Mouse (Mus musculus) liver, embryonic 13.5 days (tissue): ENCODE measurements around the gene Rufy4. TPM values are rescaled to one million over a fixed set of nuclear protein-coding genes. Genes with fewer than 3 reads are reported as not detected.
"Not testable (repeated sequence)": the region's sequence is repeated elsewhere in the genome, so short reads cannot be mapped to it uniquely, and the experiment has no call there.

Source experiments
- ATAC-seq: fragments of 200-750 bp; cut with Nextera tagmentation; 2 replicates; pipeline ENCODE4 v1.8.0; 2017; ENCODE audit warnings: low read depth, mild to moderate bottlenecking, moderate number of reproducible peaks, moderate library complexity
- DNase-seq: peaks from one replicate; pipeline ENCODE4 v3.0.0; 2022
- H3K27ac ChIP-seq: fragments of 300-500 bp; sonication (generic); 2 replicates; pipeline ENCODE4 v1.5.1; 2015; ENCODE audit warnings: moderate library complexity, mild to moderate bottlenecking, inconsistent platforms
- H3K27me3 ChIP-seq: fragments of 300-500 bp; sonication (generic); 2 replicates; pipeline ENCODE4 v1.6.1; 2015; ENCODE audit warnings: mild to moderate bottlenecking, inconsistent platforms
- H3K36me3 ChIP-seq: fragments of 300-500 bp; sonication (generic); 2 replicates; pipeline ENCODE4 v1.6.1; 2015; ENCODE audit warnings: mild to moderate bottlenecking, inconsistent platforms
- H3K4me1 ChIP-seq: fragments of 300-500 bp; sonication (generic); replicated peaks from 2 replicates; pipeline ENCODE4 v1.6.1; 2015; ENCODE audit warnings: inconsistent platforms
- H3K4me2 ChIP-seq: fragments of 300-500 bp; sonication (generic); 2 replicates; pipeline ENCODE4 v1.6.1; 2015; ENCODE audit warnings: inconsistent platforms, mild to moderate bottlenecking, moderate library complexity
- H3K4me3 ChIP-seq: fragments of 300-500 bp; sonication (generic); replicated peaks from 2 replicates; pipeline ENCODE4 v1.5.1; 2015; ENCODE audit warnings: mild to moderate bottlenecking, inconsistent platforms
- H3K9ac ChIP-seq: fragments of 300-500 bp; sonication (generic); 2 replicates; pipeline ENCODE4 v1.6.1; 2015; ENCODE audit warnings: mild to moderate bottlenecking, inconsistent platforms
- H3K9me3 ChIP-seq: fragments of 300-500 bp; sonication (generic); replicated peaks from 2 replicates; pipeline ENCODE4 v1.6.1; 2016; ENCODE audit warnings: inconsistent platforms
- WGBS: fragments of 180-500 bp; shearing (Covaris S2); methylation state at CpG from one replicate; pipeline ENCODE4 v1.1.7; 2015; ENCODE audit not compliant: insufficient replicate concordance; 5-methylcytosine and 5-hydroxymethylcytosine counted together
- polyA plus RNA-seq: library from polyadenylated mRNA; unstranded; fragments of >200 nt; fragmentation: Nextera tagmentation; extraction: Ambion mirVana; gene quantifications from 2 replicates; pipeline ENCODE4 v1.2.1, GENCODE M21; 2015

Rufy4 gene
- polyA plus RNA-seq, 1 experiment from 2014 or later, result 0.10 TPM

DNA sequence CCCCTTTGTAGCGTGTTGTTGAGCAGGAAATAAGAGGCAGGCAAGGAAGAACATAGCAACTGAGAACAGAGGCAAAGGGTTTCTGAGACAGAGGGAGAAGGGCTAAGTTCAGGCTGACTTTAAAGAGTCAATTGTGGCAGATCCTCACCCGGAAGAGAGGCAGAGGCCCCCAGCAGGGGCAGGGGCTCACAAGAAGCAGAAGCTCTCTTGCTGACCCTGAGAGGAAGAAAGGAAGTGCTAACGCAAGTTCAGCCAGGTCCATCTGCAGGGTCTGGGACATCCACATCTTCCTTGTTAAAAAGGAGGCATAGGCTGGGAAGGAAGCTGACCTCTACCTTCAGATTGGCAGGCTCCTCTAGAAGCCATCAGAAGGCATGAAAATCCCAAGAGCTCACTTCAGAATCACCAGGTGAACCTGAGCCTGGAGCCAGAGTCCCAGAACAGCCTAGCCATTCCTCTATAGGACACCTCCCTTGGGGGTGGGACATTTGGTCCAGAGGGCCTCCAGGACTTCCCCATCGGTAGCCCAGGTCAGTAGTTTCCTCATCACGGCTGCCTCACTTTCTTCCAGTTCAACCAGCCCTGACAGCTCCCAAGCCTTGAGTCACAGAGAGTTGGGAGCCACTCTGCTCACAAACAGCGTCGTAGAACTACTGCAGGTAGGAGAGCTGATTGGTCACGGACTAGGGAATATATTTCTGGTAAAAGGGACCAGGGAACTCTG lies 28.3 kb downstream of the Rufy4 start, which contains the start of gene Cxcr2:
TSS of gene Cxcr2 (plus strand) at position 529 of the 724 bp plus-strand sequence.
- no peak within 1 kb of the TSS for H3K27ac ChIP-seq

DNA sequence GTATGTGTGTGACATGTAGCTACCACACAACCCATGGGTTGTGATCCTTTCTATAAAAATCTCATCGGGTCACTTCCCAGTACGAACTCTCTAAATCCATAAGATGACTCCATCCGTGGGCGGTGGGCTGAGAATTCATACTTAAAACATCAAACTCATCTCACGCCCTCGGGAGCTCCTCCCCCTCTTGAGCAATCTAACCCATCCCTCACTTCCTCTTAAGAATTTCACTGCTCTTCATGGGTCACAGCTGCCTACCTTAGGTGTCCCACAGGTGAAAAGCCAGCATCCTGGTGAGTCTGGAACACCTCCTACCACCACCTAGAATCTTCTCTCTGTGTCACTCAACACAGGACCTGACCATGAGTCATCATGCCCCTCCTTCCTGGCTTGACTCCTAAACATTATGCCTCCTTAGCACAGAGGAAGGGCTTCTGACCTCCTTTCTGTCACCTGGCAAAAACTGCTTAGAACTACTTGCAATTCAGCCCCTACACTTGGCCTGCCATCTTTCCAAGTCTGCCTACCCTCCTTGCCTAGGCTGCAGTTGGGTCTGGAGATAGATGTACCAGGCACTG lies 30.2 kb downstream of the Rufy4 start:
- no peak overlapping the region for H3K4me2 ChIP-seq
- H3K27me3 ChIP-seq, result no peaks in the 10 kb centered on the region
- ATAC-seq (no peak), DNase-seq (no peak)
- WGBS, result 36% methylated on average over 6 of the region's 6 CpGs
- no peak overlapping the region for H3K27ac ChIP-seq
- H3K4me1 ChIP-seq, result peaks cover 19% of the 10 kb centered on the region
- H3K9ac ChIP-seq, result no peak overlapping the region
- no peak overlapping the region for H3K4me3 ChIP-seq
- H3K9me3 ChIP-seq, result no peaks in the 10 kb centered on the region
- no peaks in the 10 kb centered on the region for H3K36me3 ChIP-seq

More for the DNA sequence above, 28.3 kb downstream of the Rufy4 start, which contains the start of gene Cxcr2:
- DNase-seq, result no peak
- Histone ChIP-seq H3K9me3 (no peaks in the 10 kb centered on the region), H3K4me1 (peaks cover 19% of the 10 kb centered on the region), H3K27me3 (no peaks in the 10 kb centered on the region), H3K4me2 (no peak within 1 kb of the TSS), H3K36me3 (no peaks in the 10 kb centered on the region), H3K4me3 (no peak within 1 kb of the TSS), H3K9ac (no peak within 1 kb of the TSS)
- no peak for ATAC-seq
- 26% methylated on average over 8 of the region's 8 CpGs for WGBS

DNA sequence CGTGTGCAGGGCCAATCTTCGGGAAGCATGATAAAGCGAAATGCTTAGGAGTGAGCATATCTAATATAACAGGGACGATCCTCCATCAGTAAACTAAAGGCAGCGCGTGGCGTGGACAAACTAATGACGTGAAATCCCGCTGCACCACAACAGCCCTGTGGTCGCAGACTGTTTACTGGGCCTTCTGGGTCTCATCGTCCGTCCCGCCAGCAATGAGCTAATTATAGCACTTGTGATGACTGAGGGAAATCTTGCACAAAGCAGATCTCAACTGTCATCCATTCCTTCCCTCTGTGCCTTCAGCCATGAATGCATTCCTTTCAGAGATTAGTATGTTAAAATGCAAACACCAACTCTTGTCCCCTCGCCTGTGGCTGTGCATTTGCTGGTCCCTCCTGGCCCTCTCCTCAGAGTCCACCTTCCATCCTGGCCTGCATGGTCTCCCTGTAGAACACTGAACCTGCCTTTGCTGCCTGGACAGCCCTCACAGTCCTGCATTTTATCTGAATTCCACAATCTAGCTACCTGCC lies 31.1 kb downstream of the Rufy4 start:
- ATAC-seq (no peak), DNase-seq (no peak)
- Histone ChIP-seq H3K4me3 (no peak overlapping the region; the same call in 1 of the 2 replicates), H3K4me1 (peaks cover 11% of the 10 kb centered on the region), H3K27me3 (no peaks in the 10 kb centered on the region), H3K4me2 (no peak overlapping the region), H3K36me3 (no peaks in the 10 kb centered on the region), H3K27ac (no peak overlapping the region), H3K9me3 (no peaks in the 10 kb centered on the region), H3K9ac (no peak overlapping the region)
- 22% methylated on average over 14 of the region's 14 CpGs for WGBS

DNA sequence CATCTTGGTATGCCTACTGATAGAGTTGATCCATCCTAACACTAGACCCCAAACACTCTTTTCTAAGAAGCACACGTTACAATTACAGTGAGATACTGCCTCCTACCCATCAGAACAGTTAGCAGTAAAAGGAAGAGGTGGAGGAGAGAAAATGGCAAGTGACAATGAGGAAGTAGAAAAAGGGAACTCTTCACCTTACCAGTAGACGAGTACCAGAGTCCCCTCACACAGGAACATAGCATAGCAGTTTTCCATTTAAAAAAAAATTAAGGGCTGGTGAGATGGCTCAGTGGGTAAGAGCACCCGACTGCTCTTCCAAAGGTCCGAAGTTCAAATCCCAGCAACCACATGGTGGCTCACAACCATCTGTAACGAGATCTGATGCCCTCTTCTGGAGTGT lies 34.3 kb downstream of the Rufy4 start:
- not testable (repeated sequence) for H3K4me1 ChIP-seq, H3K9me3 ChIP-seq, ATAC-seq, H3K9ac ChIP-seq, H3K27me3 ChIP-seq, H3K27ac ChIP-seq, H3K36me3 ChIP-seq, DNase-seq, H3K4me2 ChIP-seq, H3K4me3 ChIP-seq
- 42% methylated on average over 5 of the region's 5 CpGs for WGBS

DNA sequence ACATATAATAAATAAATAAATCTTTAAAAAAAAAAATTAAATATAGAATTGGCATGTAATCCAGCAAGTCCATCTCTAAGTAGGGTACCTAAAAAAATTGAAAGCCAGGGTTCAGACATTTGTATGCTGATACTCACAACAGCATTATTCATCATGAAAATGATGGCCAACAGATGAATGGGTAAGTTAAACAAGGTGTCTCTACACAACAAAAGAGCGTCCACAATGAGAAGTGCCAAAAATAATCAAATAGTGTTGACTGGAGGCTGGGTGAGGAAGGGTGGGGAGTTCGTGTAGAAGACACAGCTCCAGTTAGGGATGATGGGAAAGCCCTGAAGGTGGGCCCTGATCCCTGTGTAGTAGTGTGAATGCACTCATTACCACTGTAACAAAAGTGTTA lies 34.7 kb downstream of the Rufy4 start:
- 45% methylated on average over 2 of the region's 2 CpGs for WGBS
- ATAC-seq (no peak), DNase-seq (no peak)
- no peaks in the 10 kb centered on the region for H3K9me3 ChIP-seq
- H3K27me3 ChIP-seq, result no peaks in the 10 kb centered on the region
- H3K4me3 ChIP-seq, result no peak overlapping the region
- no peak overlapping the region for H3K4me2 ChIP-seq
- H3K9ac ChIP-seq, result no peak overlapping the region
- H3K27ac ChIP-seq, result no peak overlapping the region
- no peaks in the 10 kb centered on the region for H3K36me3 ChIP-seq
- H3K4me1 ChIP-seq, result peaks cover 9% of the 10 kb centered on the region; the same call in 1 of the 2 replicates

DNA sequence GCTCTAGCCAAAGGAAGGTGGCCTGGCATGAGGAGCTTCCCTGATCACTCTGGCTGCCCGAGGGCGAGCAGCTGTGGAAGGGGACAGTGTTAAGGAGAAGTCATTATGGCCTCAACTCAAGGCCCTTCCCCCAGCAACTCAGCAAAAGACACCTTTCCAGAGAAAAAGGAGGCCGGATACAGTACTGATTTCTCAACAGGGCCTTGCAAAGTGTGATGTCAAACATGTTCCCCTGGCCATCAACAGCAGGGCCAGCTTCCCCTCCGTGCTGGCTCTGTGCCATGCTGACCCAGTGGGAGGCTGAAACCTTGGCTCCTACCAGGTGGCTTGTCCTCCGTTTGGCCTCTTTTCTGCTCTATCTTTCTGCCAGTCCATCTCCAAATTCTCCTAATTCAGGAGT lies 41.8 kb downstream of the Rufy4 start:
- no peak overlapping the region for H3K9ac ChIP-seq
- no peak overlapping the region for H3K4me3 ChIP-seq
- no peaks in the 10 kb centered on the region for H3K9me3 ChIP-seq
- no peak overlapping the region for H3K27ac ChIP-seq
- H3K4me1 ChIP-seq, result no peaks in the 10 kb centered on the region; the same call in 1 of the 2 replicates
- H3K27me3 ChIP-seq, result no peaks in the 10 kb centered on the region
- no peaks in the 10 kb centered on the region for H3K36me3 ChIP-seq
- ATAC-seq, result no peak
- no peak overlapping the region for H3K4me2 ChIP-seq
- no peak for DNase-seq
- 56% methylated on average over 5 of the region's 5 CpGs for WGBS

DNA sequence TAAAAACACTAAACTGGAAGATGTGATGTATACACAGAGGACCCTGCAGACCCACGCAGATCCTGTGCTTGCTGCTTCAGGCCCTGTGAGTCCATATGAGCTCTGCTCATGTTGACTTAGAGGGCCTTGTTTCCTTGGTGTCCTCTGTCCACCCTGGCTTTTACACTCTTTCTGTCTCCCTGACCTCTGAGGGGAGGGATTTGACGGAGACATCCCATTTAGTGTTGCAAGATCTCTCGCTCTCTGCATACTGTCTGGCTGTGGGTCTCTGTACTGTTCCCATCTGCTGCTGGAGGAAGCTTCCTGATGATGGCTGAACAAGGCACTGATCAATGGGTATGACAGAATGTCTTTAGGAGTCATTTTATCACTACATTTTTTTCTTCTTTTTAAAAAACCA lies 44.4 kb downstream of the Rufy4 start:
- no peaks in the 10 kb centered on the region for H3K9me3 ChIP-seq
- no peak for DNase-seq
- no peaks in the 10 kb centered on the region for H3K36me3 ChIP-seq
- ATAC-seq, result no peak
- H3K4me2 ChIP-seq, result no peak overlapping the region
- peaks cover 4% of the 10 kb centered on the region for H3K4me1 ChIP-seq
- no peak overlapping the region for H3K27ac ChIP-seq
- 73% methylated on average over 3 of the region's 3 CpGs for WGBS
- H3K9ac ChIP-seq, result no peak overlapping the region
- H3K4me3 ChIP-seq, result no peak overlapping the region
- no peaks in the 10 kb centered on the region for H3K27me3 ChIP-seq

DNA sequence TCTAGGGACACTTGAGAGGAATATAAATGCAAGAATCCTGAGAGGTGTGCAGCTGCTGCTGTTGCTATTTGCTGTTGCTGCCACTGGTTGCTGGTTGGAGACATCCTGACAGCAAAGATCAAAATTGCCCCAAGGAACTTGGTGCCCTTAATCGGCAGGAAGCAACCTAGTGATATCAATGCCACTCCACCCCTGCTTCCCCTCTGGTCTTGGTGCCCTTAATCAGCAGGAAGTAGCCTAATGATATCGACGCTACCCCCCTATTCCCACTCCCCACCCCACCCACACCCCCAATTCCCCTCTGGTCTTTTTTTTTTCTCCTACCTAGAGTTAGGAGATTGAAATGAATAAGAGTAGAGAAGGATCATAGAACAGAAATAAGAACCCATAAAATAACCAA lies 47.4 kb downstream of the Rufy4 start:
- Histone ChIP-seq H3K27me3 (no peaks in the 10 kb centered on the region), H3K9ac (no peak overlapping the region), H3K4me3 (no peak overlapping the region), H3K4me1 (peaks cover 11% of the 10 kb centered on the region), H3K27ac (no peak overlapping the region), H3K9me3 (no peaks in the 10 kb centered on the region), H3K4me2 (no peak overlapping the region), H3K36me3 (no peaks in the 10 kb centered on the region)
- 6% methylated on average over 3 of the region's 3 CpGs for WGBS
- ATAC-seq, result no peak
- no peak for DNase-seq

DNA sequence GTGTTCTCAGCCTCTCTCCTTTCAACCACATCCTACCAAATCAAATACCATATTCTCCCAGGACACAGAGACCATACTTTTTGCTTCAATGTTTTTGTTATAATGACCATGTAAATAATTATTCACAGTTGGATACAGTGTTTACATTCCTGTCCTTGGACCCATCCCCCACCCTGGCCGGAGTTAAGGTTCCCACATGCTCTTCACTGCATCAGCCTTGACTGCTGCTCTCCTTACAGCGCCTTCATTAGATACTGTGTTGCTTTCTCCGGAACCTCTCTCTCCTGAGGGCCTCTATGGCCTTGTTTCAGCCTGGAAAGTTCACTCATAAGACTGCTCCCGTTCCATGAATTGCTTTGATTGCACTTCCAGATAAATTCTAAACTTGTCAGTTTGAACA lies 50.4 kb downstream of the Rufy4 start:
- ATAC-seq (no peak), DNase-seq (no peak)

DNA sequence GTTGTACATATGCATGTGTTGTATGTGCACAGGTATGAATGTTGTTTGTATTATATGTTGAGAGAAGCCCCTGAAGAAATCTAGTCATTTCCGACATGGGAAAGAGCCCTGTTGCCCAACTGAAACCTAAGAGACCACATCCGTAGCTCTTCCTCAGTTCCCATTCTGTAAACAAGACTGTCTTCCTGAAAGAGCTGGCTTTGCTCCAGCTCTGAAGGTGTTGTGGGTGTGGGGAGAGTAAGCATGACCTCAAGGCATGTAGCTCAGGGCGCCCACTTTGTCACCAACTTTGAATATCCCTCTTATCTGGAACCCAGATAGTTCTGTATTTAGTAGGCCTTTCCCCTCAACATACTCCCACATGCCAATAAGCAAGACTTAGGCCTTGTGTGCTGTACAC lies 53.3 kb downstream of the Rufy4 start:
- DNase-seq (no peak), ATAC-seq (no peak)
- H3K9ac ChIP-seq, result no peak overlapping the region
- no peaks in the 10 kb centered on the region for H3K36me3 ChIP-seq
- H3K27me3 ChIP-seq, result no peaks in the 10 kb centered on the region
- H3K27ac ChIP-seq, result no peak overlapping the region
- no peaks in the 10 kb centered on the region for H3K9me3 ChIP-seq
- H3K4me1 ChIP-seq, result peaks cover 9% of the 10 kb centered on the region
- 46% methylated on average over 3 of the region's 3 CpGs for WGBS
- H3K4me2 ChIP-seq, result no peak overlapping the region
- H3K4me3 ChIP-seq, result no peak overlapping the region

More for the DNA sequence above, 50.4 kb downstream of the Rufy4 start:
- no peaks in the 10 kb centered on the region for H3K36me3 ChIP-seq
- H3K27ac ChIP-seq, result no peak overlapping the region
- H3K27me3 ChIP-seq, result no peaks in the 10 kb centered on the region
- H3K4me2 ChIP-seq, result no peak overlapping the region
- H3K9me3 ChIP-seq, result no peaks in the 10 kb centered on the region
- H3K9ac ChIP-seq, result no peak overlapping the region
- WGBS, result 45% methylated on average over 4 of the region's 4 CpGs
- H3K4me3 ChIP-seq, result no peak overlapping the region
- peaks cover 13% of the 10 kb centered on the region for H3K4me1 ChIP-seq

DNA sequence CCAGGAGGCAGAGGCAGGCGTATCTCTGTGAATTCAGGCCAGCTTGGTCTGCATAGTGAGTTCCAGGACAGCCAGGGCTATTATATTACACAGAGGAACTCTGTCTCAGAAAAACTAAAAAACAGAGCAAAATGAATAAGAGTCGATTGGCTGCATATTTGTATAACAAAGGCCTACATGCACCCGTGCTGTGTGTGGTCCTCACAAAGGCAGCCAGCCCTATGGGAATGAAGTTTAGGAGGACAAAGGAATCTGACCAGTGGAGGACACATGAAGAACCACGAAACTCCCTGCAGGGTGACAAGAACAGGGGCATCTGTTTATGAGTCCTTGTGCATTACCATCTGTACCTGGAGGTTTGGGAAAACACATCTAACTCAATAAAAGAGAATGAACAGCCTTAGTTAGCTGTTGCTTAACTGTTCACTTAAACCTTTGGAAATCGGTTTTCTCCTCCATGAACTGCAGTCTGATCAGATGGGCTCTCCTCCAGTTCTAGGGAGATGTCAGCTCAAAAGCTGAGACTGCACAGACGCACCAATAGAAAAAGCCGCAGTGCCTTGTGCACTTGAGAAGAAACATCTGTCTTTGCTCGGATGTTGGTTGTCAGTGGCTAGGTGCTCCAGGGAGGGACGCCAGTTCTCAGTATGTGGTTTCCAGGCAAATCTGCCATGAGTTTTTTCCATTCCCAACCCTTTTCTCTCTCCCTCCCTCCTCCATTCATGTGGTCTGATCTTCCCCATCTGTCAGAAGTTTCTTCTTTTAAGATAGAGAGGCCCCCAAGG lies 54.5 kb downstream of the Rufy4 start:
- Histone ChIP-seq H3K9ac (no peak overlapping the region), H3K27ac (no peak overlapping the region), H3K36me3 (no peaks in the 10 kb centered on the region), H3K4me1 (peaks cover 8% of the 10 kb centered on the region), H3K9me3 (no peaks in the 10 kb centered on the region), H3K4me3 (no peak overlapping the region), H3K4me2 (no peak overlapping the region), H3K27me3 (no peaks in the 10 kb centered on the region)
- WGBS, result 60% methylated on average over 9 of the region's 9 CpGs
- ATAC-seq (no peak), DNase-seq (no peak)
